Mouse (Mus musculus) G1E (cell line): ENCODE data around the gene Dctn3. TPM values are rescaled to one million over a fixed set of nuclear protein-coding genes. Genes with fewer than 3 reads are reported as not detected.

Experiments used
- ATAC-seq: 2 replicates; pipeline ENCODE4 v1.8.0; 2016; ENCODE audit warnings: mild to moderate bottlenecking; ENCODE audit not compliant: insufficient number of reproducible peaks, poor library complexity, low FRiP score, severe bottlenecking; ENCODE audit errors: extremely low read depth
- DNase-seq: peaks from one replicate; pipeline ENCODE4 v3.0.0; 2012; ENCODE audit warnings: low spot score
- H3K27me3 ChIP-seq: 2 replicates; pipeline ENCODE4 v1.6.1; 2012; ENCODE audit warnings: mild to moderate bottlenecking, low read length, inconsistent platforms; ENCODE audit not compliant: insufficient read depth
- H3K36me3 ChIP-seq: replicated peaks from 2 replicates; pipeline ENCODE3; 2012; ENCODE audit warnings: mild to moderate bottlenecking, inconsistent platforms
- H3K4me1 ChIP-seq: 2 replicates; pipeline ENCODE4 v1.6.1; 2012; ENCODE audit warnings: low read depth, low read length, inconsistent platforms, mixed read lengths; ENCODE audit not compliant: insufficient read depth
- H3K4me3 ChIP-seq: 2 replicates; pipeline ENCODE4 v1.5.1; 2012; ENCODE audit warnings: low read depth, mild to moderate bottlenecking, inconsistent platforms, low read length, moderate library complexity, mixed read lengths
- H3K9me3 ChIP-seq: replicated peaks from 2 replicates; pipeline ENCODE4 v1.6.1; 2012; ENCODE audit warnings: inconsistent platforms
- CTCF ChIP-seq: IDR thresholded peaks from 2 replicates; pipeline ENCODE4 v1.5.1; 2012; ENCODE audit warnings: low read depth, low read length, inconsistent platforms, mixed read lengths
- GATA1 ChIP-seq: IDR thresholded peaks from 2 replicates; pipeline ENCODE4 v1.6.1; 2012; ENCODE audit warnings: borderline replicate concordance, low read length, inconsistent platforms, mixed read lengths
- GATA2 ChIP-seq: IDR thresholded peaks from 2 replicates; pipeline ENCODE4 v1.6.1; 2012; ENCODE audit warnings: low read depth, low read length, inconsistent platforms, borderline replicate concordance
- POLR2AphosphoS5 ChIP-seq: IDR thresholded peaks from 2 replicates; pipeline ENCODE4 v1.6.1; 2012; ENCODE audit warnings: low read depth, low read length, inconsistent platforms; ENCODE audit not compliant: insufficient replicate concordance
- TAL1 ChIP-seq: conservative IDR thresholded peaks from 2 replicates; pipeline ENCODE4 v1.6.1; 2012; ENCODE audit warnings: low read depth, low read length, inconsistent platforms, mixed read lengths
- polyA plus RNA-seq: library from polyadenylated mRNA; stranded (reverse); fragments of >175 nt; gene quantifications from 2 replicates; pipeline ENCODE4 v1.2.3, GENCODE M21; 2012
- total RNA-seq, 2 experiments: library from RNA; stranded (forward) in 1 of 2; stranded (reverse) in 1 of 2; fragments of 200-1000 nt in 1 of 2; fragments of >200 nt in 1 of 2; fragmentation: Nextera tagmentation in 1 of 2; gene quantifications; 2 replicates each; pipeline ENCODE4 v1.2.3; 2014 to 2017

Gene Dctn3
- total and polyA plus RNA-seq, 3 experiments: 95.3 to 187 (median 178) TPM

DNA sequence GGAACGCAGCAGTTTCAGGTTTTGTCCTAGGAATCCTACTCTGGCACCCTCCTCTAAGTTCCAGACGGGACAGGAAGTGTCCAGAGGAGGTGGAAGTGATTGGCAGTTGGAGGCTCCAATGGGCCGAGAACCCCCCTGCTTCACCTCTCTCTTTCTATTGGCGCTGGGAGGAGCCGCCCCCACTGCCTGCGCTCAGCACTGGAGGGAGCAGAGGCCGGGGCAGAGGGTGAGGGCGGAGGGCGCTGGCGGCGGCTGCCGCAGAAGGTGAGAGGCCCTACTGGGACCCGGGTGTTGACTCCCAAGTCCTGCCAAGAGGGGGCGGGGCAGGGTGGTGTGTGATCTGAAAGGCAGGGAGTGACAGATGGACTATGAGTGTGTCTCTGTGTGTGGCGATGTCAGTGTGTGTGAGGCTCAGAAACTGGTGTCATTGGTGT, 37.3 kb upstream of the Dctn3 start:
- DNase-seq (peak; percentile 91), ATAC-seq (peak; percentile 89)
- Histone ChIP-seq H3K4me3 (peak overlapping the region; percentile 62; the same call in 1 of the 2 replicates), H3K4me1 (peaks cover 51% of the 10 kb centered on the region), H3K9me3 (no peaks in the 10 kb centered on the region), H3K27me3 (no peaks in the 10 kb centered on the region), H3K36me3 (peaks cover 41% of the 10 kb centered on the region)
- no peak for TF ChIP-seq TAL1
- TF ChIP-seq CTCF: no peak
- no peak for TF ChIP-seq GATA2
- no peak for TF ChIP-seq GATA1
- TF ChIP-seq POLR2AphosphoS5: no peak

DNA sequence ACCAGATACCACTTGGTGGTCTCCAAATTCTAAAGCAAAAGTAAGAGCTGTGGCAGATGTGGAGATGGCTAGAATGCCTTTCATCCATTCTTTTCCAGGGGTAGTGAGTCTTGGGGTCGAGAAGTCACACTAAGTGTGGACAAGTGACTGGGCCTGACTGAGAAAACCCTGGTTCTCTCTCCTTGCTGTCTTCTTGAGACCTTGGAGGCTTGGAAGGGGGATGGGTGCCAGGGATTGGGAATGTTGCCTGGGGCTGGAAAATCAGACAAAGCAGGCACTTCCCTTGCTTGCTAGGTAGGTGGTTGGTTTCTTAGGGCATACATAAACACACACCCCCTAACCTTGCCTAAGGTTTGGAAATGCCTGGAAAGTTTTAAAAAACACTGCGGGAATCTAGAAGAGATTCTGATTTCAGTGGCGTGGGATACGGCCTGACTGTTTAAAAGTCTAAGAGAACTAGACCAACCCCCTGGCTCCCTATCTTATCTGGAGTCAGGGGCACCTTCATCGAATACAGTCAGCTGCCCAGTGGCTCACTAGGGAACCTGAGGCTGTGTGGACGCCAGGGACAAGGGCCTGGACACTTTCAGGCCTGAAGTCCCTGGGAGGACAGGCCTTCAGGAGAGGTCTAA, 36.8 kb upstream of the Dctn3 start:
- no peak for ATAC-seq
- DNase-seq: no peak
- Histone ChIP-seq H3K27me3 (no peaks in the 10 kb centered on the region), H3K9me3 (no peaks in the 10 kb centered on the region), H3K4me1 (peaks cover 56% of the 10 kb centered on the region), H3K36me3 (peaks cover 41% of the 10 kb centered on the region), H3K4me3 (peak overlapping the region; percentile 62; the same call in 1 of the 2 replicates)
- no peak for TF ChIP-seq CTCF
- TF ChIP-seq GATA2: no peak
- no peak for TF ChIP-seq TAL1
- TF ChIP-seq POLR2AphosphoS5: no peak
- no peak for TF ChIP-seq GATA1

DNA sequence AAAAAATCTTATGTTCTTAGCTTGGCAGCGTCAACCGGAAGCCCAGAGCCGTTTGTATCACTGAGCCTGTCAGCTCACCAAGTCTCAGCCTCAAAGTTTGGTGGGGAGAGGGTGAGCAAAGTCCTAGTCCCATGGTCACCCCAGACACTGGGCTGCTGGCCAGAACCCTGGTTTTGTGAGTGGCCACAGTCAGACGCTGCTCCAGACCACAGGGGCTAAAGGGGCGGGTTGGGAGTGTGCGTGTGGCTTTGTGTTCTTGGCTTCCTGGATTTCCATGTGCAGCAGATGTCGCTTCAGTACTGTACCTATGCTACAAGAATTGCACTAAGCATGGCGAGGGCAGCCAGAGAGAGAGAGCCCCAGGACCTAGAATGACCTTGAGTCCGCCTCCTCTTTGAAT, 36.2 kb upstream of the Dctn3 start:
- Histone ChIP-seq H3K4me3 (no peak overlapping the region), H3K4me1 (peaks cover 59% of the 10 kb centered on the region), H3K9me3 (no peaks in the 10 kb centered on the region), H3K27me3 (no peaks in the 10 kb centered on the region), H3K36me3 (peaks cover 41% of the 10 kb centered on the region)
- TF ChIP-seq CTCF: no peak
- TF ChIP-seq GATA1: no peak
- no peak for TF ChIP-seq GATA2
- TF ChIP-seq TAL1: no peak
- no peak for TF ChIP-seq POLR2AphosphoS5
- DNase-seq (no peak), ATAC-seq (no peak)

DNA sequence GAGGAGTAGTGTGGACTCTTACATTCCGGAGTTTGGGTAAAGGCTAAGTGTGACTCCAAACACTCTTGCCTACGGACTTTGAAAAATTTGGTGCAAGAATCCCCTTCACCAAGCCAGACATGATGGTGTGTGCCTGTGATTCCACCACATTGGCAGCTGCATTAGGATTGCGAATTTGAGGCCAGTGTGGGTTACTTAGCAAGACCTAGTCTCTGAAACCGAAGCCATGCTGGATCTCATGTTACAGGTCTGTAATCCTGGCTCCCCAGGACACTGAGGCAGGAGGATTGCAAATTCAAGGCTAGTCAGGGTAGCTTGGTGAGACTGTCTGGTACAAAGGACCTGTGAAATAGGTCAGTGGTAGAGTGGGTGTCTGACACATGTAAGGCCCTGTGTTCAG, 35.7 kb upstream of the Dctn3 start:
- H3K4me3 ChIP-seq: no peak overlapping the region
- H3K9me3 ChIP-seq: no peaks in the 10 kb centered on the region
- H3K4me1 ChIP-seq: peaks cover 59% of the 10 kb centered on the region
- ATAC-seq: no peak
- no peaks in the 10 kb centered on the region for H3K27me3 ChIP-seq
- H3K36me3 ChIP-seq: peaks cover 41% of the 10 kb centered on the region
- no peak for TF ChIP-seq GATA1
- DNase-seq: no peak

DNA sequence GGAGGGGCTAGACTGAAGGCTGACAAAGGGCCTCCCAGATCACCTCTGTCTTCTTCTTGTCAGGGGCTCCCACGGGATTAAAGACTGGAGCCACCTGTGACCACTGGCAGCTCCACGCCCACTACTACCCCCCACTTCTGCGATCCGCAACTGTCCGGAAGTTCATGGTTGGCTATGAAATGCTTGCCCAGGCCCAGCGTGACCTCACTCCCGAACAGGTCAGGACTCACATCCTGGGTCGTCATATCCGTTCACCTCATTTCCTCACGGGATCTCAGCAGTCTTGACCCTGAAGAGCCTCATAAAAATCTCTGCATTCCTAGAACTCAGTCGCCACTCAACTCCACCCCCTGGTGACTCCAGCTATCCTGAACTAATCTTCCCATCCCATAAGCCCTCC, 35.1 kb upstream of the Dctn3 start:
- H3K4me1 ChIP-seq: peaks cover 59% of the 10 kb centered on the region
- no peak for DNase-seq
- H3K9me3 ChIP-seq: no peaks in the 10 kb centered on the region
- ATAC-seq: no peak
- H3K4me3 ChIP-seq: no peak overlapping the region
- peaks cover 41% of the 10 kb centered on the region for H3K36me3 ChIP-seq
- H3K27me3 ChIP-seq: no peaks in the 10 kb centered on the region
- TF ChIP-seq GATA1 (no peak), TAL1 (no peak), POLR2AphosphoS5 (no peak), CTCF (no peak), GATA2 (no peak)

DNA sequence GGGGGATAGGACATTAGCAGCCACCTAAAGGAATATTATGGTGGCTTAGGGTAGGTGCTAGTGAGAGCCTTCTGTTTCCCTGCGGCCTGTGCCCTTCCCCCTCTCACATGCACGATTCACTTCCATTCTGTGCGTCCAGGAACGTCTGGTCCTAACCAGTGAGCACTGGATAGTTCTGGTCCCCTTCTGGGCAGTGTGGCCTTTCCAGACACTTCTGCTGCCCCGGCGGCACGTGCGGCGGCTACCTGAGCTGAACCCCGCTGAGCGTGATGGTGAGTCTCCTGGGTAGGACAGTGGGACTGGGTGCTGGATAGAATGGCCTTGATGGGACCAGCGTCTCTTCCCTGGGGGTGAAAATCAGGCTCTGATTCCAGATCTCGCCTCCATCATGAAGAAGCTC, 34.4 kb upstream of the Dctn3 start:
- Histone ChIP-seq H3K4me1 (peaks cover 58% of the 10 kb centered on the region), H3K9me3 (no peaks in the 10 kb centered on the region), H3K36me3 (peaks cover 41% of the 10 kb centered on the region), H3K27me3 (no peaks in the 10 kb centered on the region), H3K4me3 (no peak overlapping the region)
- ATAC-seq: no peak
- TF ChIP-seq POLR2AphosphoS5 (no peak), GATA1 (no peak), TAL1 (no peak)
- no peak for DNase-seq

DNA sequence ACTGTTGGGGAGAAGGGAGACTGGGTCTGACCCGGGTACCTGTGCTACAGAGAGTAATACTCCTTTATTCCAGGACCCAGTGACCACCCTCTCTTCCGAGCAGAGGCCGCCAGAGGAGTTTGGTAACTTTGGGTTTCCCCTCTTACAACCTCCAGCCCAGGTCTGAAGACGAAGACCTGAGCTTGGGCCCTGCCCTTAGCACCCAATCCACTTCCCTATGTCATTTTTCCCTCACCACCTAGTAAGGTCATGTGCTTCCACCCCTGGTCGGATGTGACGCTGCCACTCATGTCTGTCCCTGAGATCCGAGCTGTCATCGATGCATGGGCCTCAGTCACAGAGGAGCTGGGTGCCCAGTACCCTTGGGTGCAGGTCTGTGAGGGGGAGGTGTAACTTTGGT, 33.5 kb upstream of the Dctn3 start:
- Histone ChIP-seq H3K9me3 (no peaks in the 10 kb centered on the region), H3K27me3 (no peaks in the 10 kb centered on the region), H3K4me1 (peaks cover 50% of the 10 kb centered on the region), H3K4me3 (peak overlapping the region; percentile 89), H3K36me3 (peaks cover 41% of the 10 kb centered on the region)
- ATAC-seq (no peak), DNase-seq (no peak)
- TF ChIP-seq CTCF (no peak), TAL1 (no peak), GATA1 (no peak), GATA2 (no peak), POLR2AphosphoS5 (no peak)
